Mouse (Mus musculus): ENCODE measurements at regions not wholly inside any gene's neighbourhood (a gene's known extent, or its start where the extent isn't known, plus 50 kb on each side); places are given as distances from the start of the nearest gene placed in this dataset.

DNA sequence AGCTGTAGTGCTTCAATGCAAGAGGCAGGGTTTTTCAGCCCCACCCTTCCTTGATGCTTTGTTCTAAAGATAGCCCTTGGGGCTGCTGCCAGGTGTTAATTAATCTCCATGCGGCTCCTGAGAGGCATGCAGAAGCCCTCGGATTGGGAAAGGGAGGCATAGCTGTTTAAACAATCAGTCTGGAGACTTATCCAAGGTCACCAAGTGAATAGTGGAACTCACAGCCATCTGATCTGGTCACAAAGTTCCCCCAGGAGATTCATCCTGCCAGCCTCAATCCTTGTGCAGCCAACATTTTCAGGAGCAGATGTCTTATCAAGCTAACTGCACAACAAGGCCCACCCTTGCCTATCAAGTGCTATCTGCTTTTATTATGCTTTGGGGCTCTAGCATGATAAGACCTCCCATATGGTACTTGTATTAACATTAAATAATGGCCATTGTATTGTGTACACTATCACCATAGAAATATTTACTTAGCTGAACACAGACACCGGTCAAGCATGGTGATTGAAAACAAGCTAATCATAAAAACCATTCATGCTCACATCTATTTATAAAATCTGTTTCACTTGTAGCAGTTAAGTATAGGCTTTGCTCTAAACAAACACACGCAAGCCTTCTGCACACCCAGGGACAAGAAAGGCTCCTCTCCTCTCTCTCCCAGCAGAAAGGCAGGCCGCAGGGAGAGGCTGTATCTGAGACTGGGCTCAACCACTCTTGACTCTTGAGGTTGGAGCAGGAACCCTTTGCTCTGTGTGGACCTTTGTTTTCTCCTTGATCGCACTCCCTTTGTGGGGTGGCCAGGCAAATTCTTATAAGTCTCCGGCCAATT is 297.4 kb downstream of the Ets1 start:
- TF ChIP-seq POLR2A (IDR thresholded peaks at IDR 0.05; ENCODE audit: low read depth, low read length), result no peak
- no peak for TF ChIP-seq CTCF (IDR thresholded peaks at IDR 0.05; ENCODE audit: extremely low read depth, insufficient read length, insufficient replicate concordance, low read depth, low read length)
